ENCODE assay signal across 9 mouse cellular contexts in the genomic region with DNA sequence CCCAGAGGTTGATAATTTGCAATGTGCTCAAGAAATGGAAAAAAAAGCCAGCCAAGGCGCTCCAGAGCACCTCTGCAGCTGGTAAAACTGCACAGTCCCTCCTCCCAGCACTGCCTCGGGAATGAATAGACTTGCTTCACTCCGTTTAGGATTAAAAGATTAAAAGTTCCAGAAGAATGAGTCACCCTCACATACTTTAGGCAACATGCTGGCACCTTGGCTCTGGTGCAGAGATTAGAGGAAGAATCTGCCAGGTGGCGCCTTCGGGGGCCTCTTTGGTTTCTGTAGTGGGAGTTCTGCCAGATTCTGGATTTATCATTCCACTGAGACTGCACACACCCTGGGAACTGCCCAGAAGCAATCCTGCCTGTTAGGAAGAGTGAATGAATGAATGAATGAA.
DNase-seq lines count a peak whose midpoint lies in the region; ATAC-seq lines count a peak whose summit lies in the region.
"Had no signal": no experiment of that assay in that cellular context is flagged by ENCODE, and none has a peak within 500 bp of the region (broad histone marks: within the 10 kb centered on the region; RNA-seq: fewer than 3 reads in every experiment).

No protein-coding gene starts in this region.

- H3K4me3 ChIP-seq in lung, embryonic 16.5 days (ENCODE audit: low read length): no peak overlapping the region
- no peak overlapping the region for H3K4me3 ChIP-seq in hindbrain, embryonic 13.5 days
- H3K4me3 ChIP-seq: stomach, embryonic 15.5 days had no signal

- no peak overlapping the region for H3K27ac ChIP-seq in lung, embryonic 16.5 days (ENCODE audit: low read length)
- H3K27ac ChIP-seq in hindbrain, embryonic 13.5 days: no peak overlapping the region
- H3K27ac ChIP-seq: stomach, embryonic 15.5 days had no signal

- intact Hi-C loops in gastrocnemius, postnatal 14 days (cut with DNase I; ENCODE audit: low total_unique reads): no loop called here
- intact Hi-C loops in left cerebral cortex, postnatal 4 days (cut with DNase I): no loop called here

- H3K27me3 ChIP-seq in lung, embryonic 16.5 days (ENCODE audit: control insufficient read depth, insufficient read depth, low read depth, low read length): peaks cover 3% of the 10 kb centered on the region
- peaks cover 32% of the 10 kb centered on the region for H3K27me3 ChIP-seq in hindbrain, embryonic 13.5 days
- H3K27me3 ChIP-seq: stomach, embryonic 15.5 days had no signal

- no peaks in the 10 kb centered on the region for H3K9me3 ChIP-seq in lung, embryonic 16.5 days (ENCODE audit: control insufficient read depth, low read length)
- H3K9me3 ChIP-seq in hindbrain, embryonic 13.5 days: no peaks in the 10 kb centered on the region
- H3K9me3 ChIP-seq: stomach, embryonic 15.5 days had no signal

- peak; percentile 41; the same call in 1 of the 2 replicates for ATAC-seq in lung, embryonic 16.5 days (ENCODE audit: low read depth)
- no peak for ATAC-seq in hindbrain, embryonic 13.5 days (ENCODE audit: low FRiP score)

- DNase-seq in cerebellum, adult 8-10 months: peak; percentile 1
- DNase-seq in cerebellum, adult 11 months: no peak
- no peak for DNase-seq in lung, postnatal 10 days
- DNase-seq in gastrocnemius, postnatal 14 days: peak; percentile 44
- peak; percentile 15 for DNase-seq in left cerebral cortex, postnatal 4 days
- no peak for DNase-seq in retina, postnatal 1 day

- WGBS in lung, embryonic 16.5 days: 47% methylated on average over 5 of the region's 5 CpGs
- 58% methylated on average over 5 of the region's 5 CpGs for WGBS in hindbrain, embryonic 13.5 days

- no peaks in the 10 kb centered on the region for H3K4me1 ChIP-seq in lung, embryonic 16.5 days (replicated peaks; ENCODE audit: control insufficient read depth, insufficient read depth, low read length)
- H3K4me1 ChIP-seq in hindbrain, embryonic 13.5 days (replicated peaks): no peaks in the 10 kb centered on the region
- H3K4me1 ChIP-seq: stomach, embryonic 15.5 days had no signal

- no peaks in the 10 kb centered on the region for H3K36me3 ChIP-seq in lung, embryonic 16.5 days (ENCODE audit: control insufficient read depth, insufficient read depth, low read length)
- H3K36me3 ChIP-seq in hindbrain, embryonic 13.5 days: no peaks in the 10 kb centered on the region
- H3K36me3 ChIP-seq: stomach, embryonic 15.5 days had no signal

- H3K4me2 ChIP-seq in lung, embryonic 16.5 days (ENCODE audit: low read depth, low read length): no peak overlapping the region
- no peak overlapping the region for H3K4me2 ChIP-seq in hindbrain, embryonic 13.5 days
- H3K4me2 ChIP-seq: stomach, embryonic 15.5 days had no signal

- no peak overlapping the region for H3K9ac ChIP-seq in lung, embryonic 16.5 days (ENCODE audit: low read length)
- no peak overlapping the region for H3K9ac ChIP-seq in hindbrain, embryonic 13.5 days
- H3K9ac ChIP-seq: stomach, embryonic 15.5 days had no signal

Comparison
In these comparisons a context has a peak if more than half of its experiments do, and no peak if none do; other contexts are left out.
1. DNase-seq: peak in cerebellum, adult 8-10 months (single experiment), gastrocnemius, postnatal 14 days (single experiment) and left cerebral cortex, postnatal 4 days (single experiment); none in cerebellum, adult 11 months (single experiment), lung, postnatal 10 days (single experiment) and retina, postnatal 1 day (single experiment).